Mouse (Mus musculus): Measurements from ENCODE around the gene Rasl11b. TPM values are rescaled to one million over a fixed set of nuclear protein-coding genes. Genes with fewer than 3 reads are reported as not detected.

The Rasl11b gene
- total and polyA plus RNA-seq, 3 experiments, result 16.8 to 41.9 (median 24.3) TPM

Other genes starting within 250 kb of the Rasl11b start
- 10 to 100 TPM; 29.5 to 32.6 TPM for gene Usp46, start 126.9 kb upstream of the Rasl11b start, total RNA-seq (2021)
- gene Usp46, start 126.9 kb upstream of the Rasl11b start, polyA plus RNA-seq (2012; rRNA removed), result 1.5 TPM in 2 replicates